Mouse (Mus musculus) left cerebral cortex, postnatal 25 days (tissue): Measurements from ENCODE around the gene Nutf2-ps1. TPM values are rescaled to one million over a fixed set of nuclear protein-coding genes. Genes with fewer than 3 reads are reported as not detected.
"Not testable (repeated sequence)": the region's sequence is repeated elsewhere in the genome, so short reads cannot be mapped to it uniquely, and the experiment has no call there.

Experiments used
- DNase-seq, 2 experiments: peaks; one replicate each; pipeline ENCODE4 v3.0.0; 2022; ENCODE audit warnings: low spot score in 2 of 2, mixed read lengths in 1 of 2
- intact Hi-C: fragments of 180-260 bp; cut with DNase I; formaldehyde crosslinking; loops from one replicate; pipeline ENCODE4 v1.15.1; 2025
- total RNA-seq, 2 experiments: library from RNA; stranded (reverse); gene quantifications; 2 replicates each; pipeline ENCODE4 v1.2.3; 2021

The Nutf2-ps1 gene
- total RNA-seq: 10 to 100 TPM; 42.7 to 54.4 TPM

- DNase-seq, intact Hi-C loops: not testable (repeated sequence)
Observed at GRCm38 (mm10) chr19:53588968-53589367, at the start of gene Nutf2-ps1. TSS of gene Nutf2-ps1 (minus strand) at chr19:53589068.

DNA sequence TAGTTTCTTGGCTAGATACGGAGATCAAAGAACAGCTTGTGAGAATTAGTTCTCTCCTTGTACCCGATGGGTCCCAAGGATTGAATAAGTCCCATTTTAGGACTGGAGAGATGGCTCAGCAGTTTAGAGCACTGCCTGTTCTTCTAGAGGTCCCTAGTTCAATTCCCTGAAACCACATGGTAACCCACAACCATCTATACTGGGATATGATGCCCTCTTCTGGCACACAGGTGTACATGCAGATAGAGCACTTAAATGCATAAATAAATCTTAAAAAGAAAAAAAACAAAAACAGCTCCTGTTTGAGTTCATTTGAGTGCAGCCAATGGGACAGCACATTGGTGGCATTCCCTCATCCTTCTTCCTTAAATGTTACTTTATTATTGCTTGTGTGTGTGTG is 49.2 kb upstream of the Nutf2-ps1 start:
- intact Hi-C loops: loop anchor here (5.0 kb wide), 1 partner anchor 36 kb away; the partner anchor contains the start of gene Smc3
- DNase-seq: no peak

DNA sequence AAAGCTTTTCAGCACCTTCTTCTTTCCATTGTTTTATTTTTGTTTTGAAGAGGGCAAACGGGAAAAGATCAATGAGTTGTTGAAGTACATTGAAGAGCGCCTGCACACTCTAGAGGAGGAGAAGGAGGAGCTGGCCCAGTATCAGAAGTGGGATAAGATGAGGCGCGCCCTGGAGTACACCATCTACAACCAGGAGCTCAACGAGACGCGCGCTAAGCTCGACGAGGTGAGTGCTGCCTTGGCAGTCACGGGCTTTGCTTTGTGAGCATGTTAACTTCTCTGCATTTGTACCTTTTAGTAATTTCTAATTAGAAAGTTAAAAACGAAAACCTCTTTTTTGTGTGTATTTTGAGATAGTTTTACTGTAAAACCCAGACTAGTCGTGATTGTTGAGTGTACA is 32.8 kb upstream of the Nutf2-ps1 start:
- intact Hi-C loops: no loop called here
- DNase-seq: no peak

GRCm38 (mm10) chr19:53608921-53609320 is 20.1 kb upstream of the Nutf2-ps1 start:
- peak in 1 of 2 experiments; percentile 14 for DNase-seq
- intact Hi-C loops: no loop called here

- DNase-seq: no peak
- intact Hi-C loops: loop anchor here (5.0 kb wide), 1 partner anchor 36 kb away; no protein-coding TSS in a partner anchor
Observed at GRCm38 (mm10) chr19:53601363-53601655, 12.4 kb upstream of the Nutf2-ps1 start.

DNA sequence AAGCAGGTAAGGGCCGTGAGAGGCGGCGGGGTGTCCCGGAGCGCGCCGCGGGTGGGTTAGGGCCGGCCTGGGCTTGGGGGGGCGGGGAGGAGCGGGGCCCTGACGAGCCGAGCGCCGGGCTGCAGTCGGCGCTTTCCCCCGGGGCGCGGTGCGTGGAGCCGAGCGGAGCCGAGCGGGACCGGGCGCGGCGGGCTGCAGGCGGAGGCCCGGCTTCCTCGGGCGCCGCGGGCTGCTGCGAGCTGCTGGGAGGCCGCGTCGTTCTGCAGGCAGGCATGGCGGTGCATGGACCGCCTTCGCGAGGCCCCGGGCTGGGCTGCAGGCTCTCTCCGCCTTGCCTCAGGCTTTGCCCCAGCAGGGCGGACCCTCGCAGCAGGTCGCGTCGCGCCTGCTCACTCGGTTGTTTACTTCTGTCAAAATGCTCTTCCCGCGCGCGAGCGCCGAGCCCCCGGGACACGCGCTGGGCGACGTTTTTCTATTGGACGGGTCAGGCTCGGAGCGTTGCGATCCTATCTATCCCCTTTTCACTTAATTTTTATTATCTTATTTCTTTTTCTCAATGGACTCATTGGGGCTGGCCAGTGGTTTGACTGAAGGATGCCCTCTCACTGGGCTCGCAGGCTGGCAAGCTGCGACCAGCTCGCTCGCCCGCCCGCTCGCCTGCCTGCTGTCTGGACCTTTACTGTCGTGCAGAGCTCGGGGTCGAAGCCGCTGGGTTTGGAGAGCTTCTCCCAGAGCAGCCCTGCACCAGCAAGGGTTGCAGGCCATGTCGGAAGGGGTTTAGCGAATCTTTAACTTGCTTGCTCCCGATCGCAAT is 11.9 kb upstream of the Nutf2-ps1 start:
- intact Hi-C loops: loop anchor here (5.0 kb wide), 1 partner anchor 37 kb away; no protein-coding TSS in a partner anchor
- DNase-seq: peak; percentile 48 to 59

DNA sequence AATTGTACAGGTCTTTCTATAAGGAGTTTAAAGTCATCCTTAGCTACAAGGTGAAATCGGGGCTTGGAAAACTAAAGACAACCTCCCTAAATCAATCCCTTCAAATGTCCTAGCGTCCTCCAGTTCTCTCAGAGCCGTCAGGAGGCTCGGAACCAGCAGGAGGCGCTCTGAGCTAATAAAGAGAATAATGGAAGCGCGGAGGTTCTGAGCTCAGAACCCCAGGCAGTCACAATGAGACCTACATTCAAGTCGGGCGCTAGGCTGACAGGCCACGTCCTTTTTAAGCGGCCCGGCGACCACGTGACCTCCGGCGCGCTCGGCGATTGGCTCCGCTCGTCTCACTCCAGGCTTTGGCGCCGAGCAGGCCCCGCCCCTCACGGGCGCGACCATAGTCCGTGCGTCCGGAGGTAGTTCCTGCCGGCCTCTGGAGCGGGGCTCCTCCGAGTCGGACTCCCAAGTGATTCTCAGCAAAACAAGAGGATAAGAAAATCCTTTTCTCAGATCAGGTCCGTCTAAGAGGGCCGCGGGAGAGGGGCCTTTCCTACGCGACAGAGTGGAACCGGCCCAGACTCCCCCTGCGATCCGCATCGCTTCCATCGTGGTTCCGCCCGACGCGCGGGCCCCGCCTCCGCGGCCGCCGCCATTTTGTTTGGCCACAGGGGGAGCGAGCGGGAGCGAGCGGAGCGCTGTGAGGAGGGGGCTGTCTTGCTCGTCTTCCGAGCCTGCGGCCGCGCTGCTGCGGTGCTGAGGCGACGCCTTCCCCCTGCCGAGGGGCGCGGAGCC is 11.1 kb upstream of the Nutf2-ps1 start, which contains the start of gene Smc3:
TSS of gene Smc3 (plus strand) at position 642 of the 783 bp plus-strand sequence.
- intact Hi-C loops: loop anchor here (5.0 kb wide), 2 partner anchors 37 to 162 kb away; no protein-coding TSS in a partner anchor
- DNase-seq: peak; percentile 99

GRCm38 (mm10) chr19:53596723-53597474 is 8.0 kb upstream of the Nutf2-ps1 start:
- no peak for DNase-seq
- intact Hi-C loops: loop anchor here (5.0 kb wide), 1 partner anchor 165 kb away; no protein-coding TSS in a partner anchor

DNA sequence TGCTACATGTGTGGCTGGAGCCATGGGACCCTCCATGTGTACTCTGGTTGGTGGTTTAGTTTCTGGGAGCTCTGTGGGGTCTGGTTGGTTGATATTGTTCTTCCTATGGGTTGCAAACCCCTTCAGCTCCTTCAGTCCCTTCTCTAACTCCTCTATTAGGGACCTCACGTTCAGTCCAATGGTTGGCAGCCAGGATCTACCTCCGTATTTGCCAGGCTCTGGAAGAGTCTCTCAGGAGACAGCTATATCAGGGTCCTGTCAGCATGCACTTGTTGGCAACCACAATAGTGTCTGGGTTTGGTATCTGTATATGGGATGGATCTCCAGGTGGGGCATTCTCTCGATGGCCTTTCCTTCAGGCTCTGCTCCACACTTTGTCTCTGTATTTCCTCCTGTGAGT is 1.2 kb downstream of the Nutf2-ps1 start:
- DNase-seq, intact Hi-C loops: not testable (repeated sequence)

DNA sequence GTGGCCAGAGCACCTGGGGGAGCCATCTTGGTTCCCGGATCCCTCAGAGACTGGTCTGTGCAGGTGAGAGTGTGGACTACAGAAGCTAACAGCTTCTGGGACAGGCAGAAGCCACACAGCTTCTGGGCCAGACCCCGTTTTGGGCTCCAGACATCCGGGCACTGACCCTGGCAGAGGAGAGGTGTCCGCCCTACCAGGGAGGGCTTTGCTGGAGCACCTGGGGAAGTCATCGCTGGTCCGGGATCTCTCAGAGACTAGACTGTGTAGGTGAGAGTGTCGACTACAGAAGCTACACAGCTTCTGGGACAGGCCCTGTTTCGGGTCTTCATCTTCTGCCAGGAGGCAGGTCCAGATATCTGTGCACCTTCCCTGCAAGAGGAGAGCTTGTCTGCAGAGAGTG is 8.6 kb downstream of the Nutf2-ps1 start:
- DNase-seq, intact Hi-C loops: not testable (repeated sequence)

- peak; percentile 67 to 72 for DNase-seq
- intact Hi-C loops: loop anchor here (1.0 to 5.0 kb wide), 3 partner anchors 158 to 331 kb away; no protein-coding TSS in a partner anchor
Observed at GRCm38 (mm10) chr19:53578597-53579252, 10.1 kb downstream of the Nutf2-ps1 start.

GRCm38 (mm10) chr19:53577025-53577800 is 11.7 kb downstream of the Nutf2-ps1 start:
- DNase-seq: no peak
- intact Hi-C loops: loop anchor here (5.0 kb wide), 1 partner anchor 330 kb away; no protein-coding TSS in a partner anchor

- intact Hi-C loops: loop anchor here (5.0 kb wide), 1 partner anchor 329 kb away; no protein-coding TSS in a partner anchor
- DNase-seq: no peak
Observed at GRCm38 (mm10) chr19:53576061-53576460, 12.8 kb downstream of the Nutf2-ps1 start.

DNA sequence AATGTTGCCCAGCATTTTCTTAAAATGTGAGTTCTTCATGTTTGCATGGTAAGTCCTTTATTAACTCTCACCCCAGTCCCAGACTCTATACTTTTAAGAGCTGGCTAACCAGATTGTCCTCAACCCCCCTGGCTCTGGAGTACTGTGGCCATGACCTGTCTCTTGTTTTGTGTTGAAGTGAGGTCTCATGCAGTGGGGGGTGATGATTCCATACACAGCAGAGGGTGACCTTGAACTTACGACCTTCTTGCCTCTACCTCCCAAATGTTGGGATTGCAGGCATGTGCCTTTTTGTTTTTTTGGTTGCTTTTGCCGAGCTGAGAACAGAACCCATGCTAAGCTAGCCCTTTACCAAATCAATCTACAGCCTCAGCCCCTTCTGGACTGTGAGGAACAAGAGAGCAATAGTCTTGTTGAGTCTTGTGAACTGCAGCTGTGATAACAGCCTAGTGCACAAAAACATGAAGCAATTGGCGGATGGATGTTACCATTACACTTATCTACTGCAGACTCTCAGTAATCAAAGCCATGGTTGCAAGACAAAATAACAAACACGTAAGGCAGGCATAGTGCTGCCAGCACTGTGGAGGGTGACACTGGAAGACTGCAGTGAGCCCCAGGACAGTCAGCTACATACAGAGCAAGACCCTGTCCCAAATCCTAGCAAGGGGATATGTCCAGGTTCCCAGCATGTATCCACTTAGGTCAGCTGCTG is 13.4 kb downstream of the Nutf2-ps1 start:
- no peak for DNase-seq
- intact Hi-C loops: loop anchor here (5.0 kb wide), 1 partner anchor 328 kb away; no protein-coding TSS in a partner anchor

DNA sequence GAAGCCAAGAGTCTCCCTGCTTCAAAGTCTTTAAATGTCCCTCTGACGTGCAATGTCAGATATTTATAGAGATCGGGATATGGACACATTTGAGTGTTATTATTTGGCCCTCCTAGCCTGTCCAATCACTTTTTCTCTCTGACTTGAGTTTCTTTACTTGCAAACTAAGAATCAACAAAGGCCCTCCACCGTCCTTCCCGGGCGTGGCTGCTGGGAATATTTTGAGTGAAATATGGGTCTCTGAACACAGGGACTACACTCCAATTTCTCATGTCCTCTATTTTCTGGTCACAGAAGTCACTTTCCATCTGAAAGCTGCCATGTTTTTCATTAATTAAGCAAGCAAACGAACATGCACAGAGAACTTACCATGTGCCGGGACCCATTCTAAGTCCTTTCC is 14.3 kb downstream of the Nutf2-ps1 start:
- intact Hi-C loops: no loop called here

GRCm38 (mm10) chr19:53574131-53574530 is 14.7 kb downstream of the Nutf2-ps1 start:
- DNase-seq: no peak
- intact Hi-C loops: no loop called here

More for the DNA sequence above, 14.3 kb downstream of the Nutf2-ps1 start:
- no peak for DNase-seq

DNA sequence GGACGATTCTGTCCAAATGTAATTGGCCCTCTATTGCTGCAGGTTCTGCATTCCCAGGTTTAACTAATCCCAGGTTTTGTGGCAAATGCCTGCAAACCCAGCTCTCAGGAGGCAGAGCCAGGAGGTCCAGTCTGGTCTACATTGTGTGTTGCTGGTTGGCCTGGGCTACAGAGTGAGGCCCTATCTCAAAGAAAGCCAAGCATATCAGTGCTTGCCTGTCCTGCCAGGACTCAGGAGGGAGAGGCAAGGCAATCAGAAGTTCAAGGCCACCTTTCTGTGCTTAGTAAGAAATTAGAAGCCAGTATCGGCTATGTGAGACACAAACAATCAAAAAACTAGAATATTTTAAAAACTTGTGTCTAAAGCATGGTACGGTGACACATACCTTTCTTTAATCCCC is 15.7 kb downstream of the Nutf2-ps1 start:
- intact Hi-C loops: no loop called here
- no peak for DNase-seq

DNA sequence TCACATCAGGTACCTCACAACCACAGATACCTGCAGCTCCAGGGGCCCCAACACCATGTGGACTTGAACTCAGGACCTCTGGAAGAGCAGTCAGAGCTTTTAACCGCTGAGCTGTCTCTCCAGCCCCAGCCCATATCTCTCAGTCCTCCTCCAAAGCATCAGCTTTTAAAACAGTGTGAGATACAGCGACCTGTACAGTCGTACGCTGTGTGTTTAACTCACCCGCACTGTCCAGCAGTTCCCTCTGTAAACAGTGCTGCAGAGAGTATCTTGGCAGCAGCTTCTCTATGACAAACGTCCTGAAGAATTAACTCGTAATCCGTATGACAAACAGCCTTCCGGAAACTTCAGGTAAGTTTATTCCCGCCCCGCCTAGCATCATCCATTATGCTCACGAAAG is 16.3 kb downstream of the Nutf2-ps1 start:
- intact Hi-C loops: no loop called here
- DNase-seq: no peak
